Mouse (Mus musculus) limb, embryonic 13.5 days (tissue): ENCODE measurements at regions not wholly inside any gene's neighbourhood (a gene's known extent, or its start where the extent isn't known, plus 50 kb on each side); places are given as distances from the start of the nearest gene placed in this dataset.

Experiments
- ATAC-seq: fragments of 200-750 bp; cut with Nextera tagmentation; 2 replicates; pipeline ENCODE4 v1.8.0; 2017; ENCODE audit warnings: low read depth, moderate number of reproducible peaks, moderate TSS enrichment; ENCODE audit not compliant: low FRiP score
- H3K27ac ChIP-seq: fragments of 300-500 bp; sonication (generic); 2 replicates; pipeline ENCODE4 v1.5.1; 2015; ENCODE audit warnings: inconsistent platforms, mild to moderate bottlenecking, moderate library complexity
- H3K27me3 ChIP-seq: fragments of 300-500 bp; sonication (generic); 2 replicates; pipeline ENCODE4 v1.6.1; 2015; ENCODE audit warnings: mild to moderate bottlenecking, inconsistent platforms
- H3K36me3 ChIP-seq: fragments of 300-500 bp; sonication (generic); 2 replicates; pipeline ENCODE4 v1.6.1; 2015; ENCODE audit warnings: inconsistent platforms, mild to moderate bottlenecking, moderate library complexity
- H3K4me1 ChIP-seq: fragments of 300-500 bp; sonication (generic); 2 replicates; pipeline ENCODE4 v1.6.1; 2015; ENCODE audit warnings: inconsistent platforms
- H3K4me2 ChIP-seq: fragments of 300-500 bp; sonication (generic); replicated peaks from 2 replicates; pipeline ENCODE4 v1.6.1; 2015; ENCODE audit warnings: inconsistent platforms, mild to moderate bottlenecking, moderate library complexity
- H3K4me3 ChIP-seq: fragments of 300-500 bp; sonication (generic); 2 replicates; pipeline ENCODE4 v1.5.1; 2015; ENCODE audit warnings: moderate library complexity, mild to moderate bottlenecking, inconsistent platforms
- H3K9ac ChIP-seq: fragments of 300-500 bp; sonication (generic); 2 replicates; pipeline ENCODE4 v1.6.1; 2015; ENCODE audit warnings: mild to moderate bottlenecking, inconsistent platforms
- H3K9me3 ChIP-seq: fragments of 300-500 bp; sonication (generic); 2 replicates; pipeline ENCODE4 v1.6.1; 2016; ENCODE audit warnings: inconsistent platforms
- WGBS: fragments of 180-500 bp; shearing (Covaris S2); methylation state at CpG from one replicate; pipeline ENCODE4 v1.1.7; 2015; 5-methylcytosine and 5-hydroxymethylcytosine counted together

- Histone ChIP-seq H3K9me3 (no peaks in the 10 kb centered on the region), H3K4me2 (no peak overlapping the region), H3K9ac (no peak overlapping the region), H3K4me1 (peaks cover 17% of the 10 kb centered on the region), H3K36me3 (no peaks in the 10 kb centered on the region), H3K4me3 (no peak overlapping the region), H3K27ac (no peak overlapping the region), H3K27me3 (no peaks in the 10 kb centered on the region)
- ATAC-seq = no peak
- WGBS = 38% methylated on average over 2 of the region's 2 CpGs
Measured at GRCm38 (mm10) chr15:25468478-25468877, 54.9 kb upstream of the Basp1 start.

GRCm38 (mm10) chr15:25469185-25469845 is 55.8 kb upstream of the Basp1 start:
- H3K9ac ChIP-seq = no peak overlapping the region
- H3K27ac ChIP-seq = no peak overlapping the region

GRCm38 (mm10) chr15:25471331-25471730 is 57.8 kb upstream of the Basp1 start:
- WGBS = 82% methylated on average over 5 of the region's 5 CpGs
- no peak for ATAC-seq
- H3K4me3 ChIP-seq = no peak overlapping the region
- H3K27me3 ChIP-seq = no peaks in the 10 kb centered on the region
- H3K9me3 ChIP-seq = no peaks in the 10 kb centered on the region
- peaks cover 17% of the 10 kb centered on the region for H3K4me1 ChIP-seq
- H3K36me3 ChIP-seq = no peaks in the 10 kb centered on the region
- no peak overlapping the region for H3K4me2 ChIP-seq
- H3K27ac ChIP-seq = no peak overlapping the region
- H3K9ac ChIP-seq = no peak overlapping the region

More at GRCm38 (mm10) chr15:25469185-25469845, 55.8 kb upstream of the Basp1 start:
- no peak overlapping the region for H3K4me2 ChIP-seq
- no peak overlapping the region for H3K4me3 ChIP-seq
- H3K36me3 ChIP-seq = no peaks in the 10 kb centered on the region
- no peak for ATAC-seq
- H3K4me1 ChIP-seq = peaks cover 17% of the 10 kb centered on the region
- no peaks in the 10 kb centered on the region for H3K27me3 ChIP-seq
- 65% methylated on average over 16 of the region's 16 CpGs for WGBS
- no peaks in the 10 kb centered on the region for H3K9me3 ChIP-seq

- H3K9me3 ChIP-seq = no peaks in the 10 kb centered on the region
- no peak overlapping the region for H3K4me3 ChIP-seq
- H3K27me3 ChIP-seq = no peaks in the 10 kb centered on the region
- ATAC-seq = no peak
- H3K27ac ChIP-seq = no peak overlapping the region
- no peak overlapping the region for H3K4me2 ChIP-seq
- H3K4me1 ChIP-seq = peaks cover 14% of the 10 kb centered on the region
- H3K36me3 ChIP-seq = no peaks in the 10 kb centered on the region
- no peak overlapping the region for H3K9ac ChIP-seq
- WGBS = 87% methylated on average over 3 of the region's 3 CpGs
Measured at GRCm38 (mm10) chr15:25473201-25473710, 59.7 kb upstream of the Basp1 start.

- peaks cover 7% of the 10 kb centered on the region for H3K4me1 ChIP-seq
- WGBS = 91% methylated on average over 3 of the region's 3 CpGs
- H3K27ac ChIP-seq = no peak overlapping the region
- no peak overlapping the region for H3K4me3 ChIP-seq
- H3K27me3 ChIP-seq = no peaks in the 10 kb centered on the region
- H3K4me2 ChIP-seq = no peak overlapping the region
- H3K9me3 ChIP-seq = no peaks in the 10 kb centered on the region
- no peak overlapping the region for H3K9ac ChIP-seq
- no peaks in the 10 kb centered on the region for H3K36me3 ChIP-seq
- no peak for ATAC-seq
Measured at GRCm38 (mm10) chr15:25474096-25474495, 60.5 kb upstream of the Basp1 start.

GRCm38 (mm10) chr15:25482586-25482985 is 69.0 kb upstream of the Basp1 start:
- Histone ChIP-seq H3K4me2 (no peak overlapping the region), H3K4me3 (no peak overlapping the region), H3K9me3 (no peaks in the 10 kb centered on the region), H3K9ac (no peak overlapping the region), H3K36me3 (no peaks in the 10 kb centered on the region), H3K27ac (no peak overlapping the region), H3K4me1 (no peaks in the 10 kb centered on the region), H3K27me3 (no peaks in the 10 kb centered on the region)
- 70% methylated on average over 3 of the region's 3 CpGs for WGBS
- ATAC-seq = no peak

GRCm38 (mm10) chr15:25485372-25485771 is 71.8 kb upstream of the Basp1 start:
- Histone ChIP-seq H3K27me3 (no peaks in the 10 kb centered on the region), H3K9me3 (no peaks in the 10 kb centered on the region), H3K36me3 (no peaks in the 10 kb centered on the region), H3K4me3 (no peak overlapping the region), H3K4me2 (no peak overlapping the region), H3K9ac (no peak overlapping the region), H3K27ac (no peak overlapping the region), H3K4me1 (no peaks in the 10 kb centered on the region)
- 65% methylated on average over 9 of the region's 9 CpGs for WGBS
- ATAC-seq = no peak

- H3K36me3 ChIP-seq = no peaks in the 10 kb centered on the region
Measured at GRCm38 (mm10) chr15:25486158-25486557, 72.6 kb upstream of the Basp1 start.

GRCm38 (mm10) chr15:25489804-25490203 is 76.2 kb upstream of the Basp1 start:
- H3K27ac ChIP-seq = no peak overlapping the region
- no peak overlapping the region for H3K4me2 ChIP-seq
- H3K9ac ChIP-seq = no peak overlapping the region
- H3K36me3 ChIP-seq = no peaks in the 10 kb centered on the region
- 80% methylated on average over 6 of the region's 6 CpGs for WGBS
- ATAC-seq = no peak
- no peak overlapping the region for H3K4me3 ChIP-seq
- H3K27me3 ChIP-seq = no peaks in the 10 kb centered on the region
- peaks cover 9% of the 10 kb centered on the region for H3K4me1 ChIP-seq
- no peaks in the 10 kb centered on the region for H3K9me3 ChIP-seq

More at GRCm38 (mm10) chr15:25486158-25486557, 72.6 kb upstream of the Basp1 start:
- Histone ChIP-seq H3K27me3 (no peaks in the 10 kb centered on the region), H3K9me3 (no peaks in the 10 kb centered on the region), H3K4me3 (no peak overlapping the region), H3K9ac (no peak overlapping the region), H3K4me1 (no peaks in the 10 kb centered on the region), H3K27ac (no peak overlapping the region), H3K4me2 (no peak overlapping the region)
- WGBS = 72% methylated on average over 7 of the region's 7 CpGs
- peak; percentile 28; the same call in 1 of the 2 replicates for ATAC-seq

GRCm38 (mm10) chr15:25492161-25492746 is 78.7 kb upstream of the Basp1 start:
- ATAC-seq = no peak
- no peak overlapping the region for H3K27ac ChIP-seq
- H3K9me3 ChIP-seq = no peaks in the 10 kb centered on the region
- no peak overlapping the region for H3K9ac ChIP-seq
- no peaks in the 10 kb centered on the region for H3K27me3 ChIP-seq
- H3K4me1 ChIP-seq = peaks cover 9% of the 10 kb centered on the region
- no peaks in the 10 kb centered on the region for H3K36me3 ChIP-seq
- no peak overlapping the region for H3K4me2 ChIP-seq
- 20% methylated on average over 5 of the region's 5 CpGs for WGBS
- no peak overlapping the region for H3K4me3 ChIP-seq

- no peaks in the 10 kb centered on the region for H3K27me3 ChIP-seq
- H3K27ac ChIP-seq = no peak overlapping the region
- no peak overlapping the region for H3K4me3 ChIP-seq
- peaks cover 9% of the 10 kb centered on the region for H3K4me1 ChIP-seq
- 49% methylated on average over 8 of the region's 8 CpGs for WGBS
- no peak overlapping the region for H3K9ac ChIP-seq
- ATAC-seq = no peak
- no peaks in the 10 kb centered on the region for H3K9me3 ChIP-seq
- no peak overlapping the region for H3K4me2 ChIP-seq
- H3K36me3 ChIP-seq = no peaks in the 10 kb centered on the region
Measured at GRCm38 (mm10) chr15:25494687-25495299, 81.2 kb upstream of the Basp1 start.

GRCm38 (mm10) chr15:25495926-25496644 is 82.5 kb upstream of the Basp1 start:
- Histone ChIP-seq H3K27ac (no peak overlapping the region), H3K36me3 (no peaks in the 10 kb centered on the region), H3K4me1 (peaks cover 9% of the 10 kb centered on the region), H3K9me3 (no peaks in the 10 kb centered on the region), H3K27me3 (no peaks in the 10 kb centered on the region), H3K4me2 (no peak overlapping the region), H3K4me3 (no peak overlapping the region), H3K9ac (no peak overlapping the region)
- WGBS = 70% methylated on average over 7 of the region's 7 CpGs
- ATAC-seq = no peak
